Mouse (Mus musculus) testis, adult 2 months (tissue): ENCODE results near the gene Zfp322a.
"Not testable (repeated sequence)": the region's sequence is repeated elsewhere in the genome, so short reads cannot be mapped to it uniquely, and the experiment has no call there.

Experiments
- CTCF ChIP-seq: fragments of 200-500 bp; IDR thresholded peaks from 2 replicates; pipeline ENCODE4 v1.5.1; 2012; ENCODE audit warnings: low read depth, mild to moderate bottlenecking, inconsistent platforms, low read length, moderate library complexity; ENCODE audit not compliant: control insufficient read depth, insufficient read depth, insufficient replicate concordance
- POLR2A ChIP-seq: fragments of 200-500 bp; IDR thresholded peaks from 2 replicates; pipeline ENCODE4 v1.6.1; 2012; ENCODE audit warnings: low read depth, mild to moderate bottlenecking, inconsistent platforms, low read length, moderate library complexity; ENCODE audit not compliant: control insufficient read depth

GRCm38 (mm10) chr13:23354541-23354940 lies 14.5 kb downstream of the Zfp322a start:
- not testable (repeated sequence) for TF ChIP-seq POLR2A, CTCF
